Mouse (Mus musculus) G1E (cell line): ENCODE data around the gene Tefm.

Experiments
- CTCF ChIP-seq: IDR thresholded peaks from 2 replicates; pipeline ENCODE4 v1.5.1; 2012; ENCODE audit warnings: low read depth, low read length, inconsistent platforms, mixed read lengths
- GATA1 ChIP-seq: IDR thresholded peaks from 2 replicates; pipeline ENCODE4 v1.6.1; 2012; ENCODE audit warnings: borderline replicate concordance, low read length, inconsistent platforms, mixed read lengths
- POLR2AphosphoS5 ChIP-seq: IDR thresholded peaks from 2 replicates; pipeline ENCODE4 v1.6.1; 2012; ENCODE audit warnings: low read depth, low read length, inconsistent platforms; ENCODE audit not compliant: insufficient replicate concordance
- TAL1 ChIP-seq: conservative IDR thresholded peaks from 2 replicates; pipeline ENCODE4 v1.6.1; 2012; ENCODE audit warnings: low read depth, low read length, inconsistent platforms, mixed read lengths

GRCm38 (mm10) chr11:80135954-80136683, 5.9 kb downstream of the Tefm start:
- TF ChIP-seq GATA1 (no peak), CTCF (no peak), TAL1 (no peak), POLR2AphosphoS5 (no peak)
